Mouse (Mus musculus): ENCODE data around the gene Mras. TPM values are rescaled to one million over a fixed set of nuclear protein-coding genes. Genes with fewer than 3 reads are reported as not detected.

Mras gene
- total and polyA plus RNA-seq, 3 experiments, result 0.17 TPM; not detected in 2

GRCm38 (mm10) chr9:99428601-99429331, 8.4 kb downstream of the Mras start (continued):
- TF ChIP-seq ZMIZ1 (IDR thresholded peaks at IDR 0.05; ENCODE audit: low read depth, low read length) (no peak), GATA1 (IDR thresholded peaks at IDR 0.05; ENCODE audit: low read depth, low read length) (no peak), JUND (IDR thresholded peaks at IDR 0.05; ENCODE audit: low read depth, low read length) (no peak)

- no peak for DNase-seq (ENCODE audit: low read depth, low spot score)
- TF ChIP-seq SIN3A (IDR thresholded peaks at IDR 0.05; ENCODE audit: low read length) (no peak), ZC3H11A (IDR thresholded peaks at IDR 0.05; ENCODE audit: low read depth, low read length) (no peak), MAX (IDR thresholded peaks at IDR 0.05; ENCODE audit: low read length) (no peak), POLR2AphosphoS2 (IDR thresholded peaks at IDR 0.05; ENCODE audit: low read length) (no peak), RCOR1 (IDR thresholded peaks at IDR 0.05; ENCODE audit: low read depth, low read length) (no peak), CTCF (IDR thresholded peaks at IDR 0.05 in 2 of 3, conservative IDR thresholded peaks at IDR 0.05 in 1 of 3; ENCODE audit: control insufficient read depth in 1 of 3, insufficient read depth in 1 of 3, low read depth in 2 of 3, low read length in 3 of 3, poor library complexity in 1 of 3, severe bottlenecking in 1 of 3) (no peak), USF1 (IDR thresholded peaks at IDR 0.05; ENCODE audit: low read depth, low read length) (no peak)
- peaks cover 0 to 21% of the 10 kb centered on the region in 2 experiments; a peak in 3 of 4 replicates for H3K27me3 ChIP-seq (ENCODE audit: control insufficient read depth in 1 of 2, insufficient read depth in 2 of 2, low read length in 2 of 2)
- H3K4me1 ChIP-seq (ENCODE audit: control insufficient read depth in 1 of 2, insufficient read depth in 2 of 2, low read length in 2 of 2), result no peaks in the 10 kb centered on the region
- no peaks in the 10 kb centered on the region for H3K36me3 ChIP-seq (ENCODE audit: control insufficient read depth in 1 of 2, insufficient read depth in 2 of 2, low read length in 2 of 2)
- H3K27ac ChIP-seq (ENCODE audit: control insufficient read depth, low read depth, low read length), result no peak overlapping the region
- no peak overlapping the region for H3K4me3 ChIP-seq (ENCODE audit: control insufficient read depth in 1 of 2, insufficient read depth in 1 of 2, low read depth in 2 of 2, low read length in 2 of 2)
- H3K79me2 ChIP-seq (ENCODE audit: control insufficient read depth, insufficient read depth, low read length, poor library complexity), result no peaks in the 10 kb centered on the region
- H3K9me3 ChIP-seq (replicated peaks; ENCODE audit: insufficient read depth, low read length), result no peaks in the 10 kb centered on the region
- no peak overlapping the region for H3K9ac ChIP-seq (ENCODE audit: control insufficient read depth, low read depth, low read length, poor library complexity, severe bottlenecking)
Measured at GRCm38 (mm10) chr9:99425262-99425661, 11.9 kb downstream of the Mras start.

GRCm38 (mm10) chr9:99424574-99424863, 12.7 kb downstream of the Mras start:
- Histone ChIP-seq H3K4me1 (ENCODE audit: control insufficient read depth in 1 of 2, insufficient read depth in 2 of 2, low read length in 2 of 2) (no peaks in the 10 kb centered on the region), H3K9me3 (replicated peaks; ENCODE audit: insufficient read depth, low read length) (no peaks in the 10 kb centered on the region), H3K36me3 (ENCODE audit: control insufficient read depth in 1 of 2, insufficient read depth in 2 of 2, low read length in 2 of 2) (no peaks in the 10 kb centered on the region), H3K9ac (ENCODE audit: control insufficient read depth, low read depth, low read length, poor library complexity, severe bottlenecking) (no peak overlapping the region), H3K27ac (ENCODE audit: control insufficient read depth, low read depth, low read length) (no peak overlapping the region), H3K4me3 (ENCODE audit: control insufficient read depth in 1 of 2, insufficient read depth in 1 of 2, low read depth in 2 of 2, low read length in 2 of 2) (no peak overlapping the region), H3K27me3 (ENCODE audit: control insufficient read depth in 1 of 2, insufficient read depth in 2 of 2, low read length in 2 of 2) (peaks cover 0 to 20% of the 10 kb centered on the region in 2 experiments; a peak in 3 of 4 replicates), H3K79me2 (ENCODE audit: control insufficient read depth, insufficient read depth, low read length, poor library complexity) (no peaks in the 10 kb centered on the region)
- TF ChIP-seq MAX (IDR thresholded peaks at IDR 0.05; ENCODE audit: low read length) (no peak), TCF12 (IDR thresholded peaks at IDR 0.05; ENCODE audit: low read depth, low read length) (no peak)
- DNase-seq (ENCODE audit: low read depth, low spot score), result no peak
